Mouse (Mus musculus): Measurements from ENCODE around the gene Snx17. TPM values are rescaled to one million over a fixed set of nuclear protein-coding genes. Genes with fewer than 3 reads are reported as not detected.
"Not testable (repeated sequence)": the region's sequence is repeated elsewhere in the genome, so short reads cannot be mapped to it uniquely, and the experiment has no call there.

Snx17 gene
- total and polyA plus RNA-seq, 3 experiments, result 58.1 to 66.8 (median 63.2) TPM

DNA sequence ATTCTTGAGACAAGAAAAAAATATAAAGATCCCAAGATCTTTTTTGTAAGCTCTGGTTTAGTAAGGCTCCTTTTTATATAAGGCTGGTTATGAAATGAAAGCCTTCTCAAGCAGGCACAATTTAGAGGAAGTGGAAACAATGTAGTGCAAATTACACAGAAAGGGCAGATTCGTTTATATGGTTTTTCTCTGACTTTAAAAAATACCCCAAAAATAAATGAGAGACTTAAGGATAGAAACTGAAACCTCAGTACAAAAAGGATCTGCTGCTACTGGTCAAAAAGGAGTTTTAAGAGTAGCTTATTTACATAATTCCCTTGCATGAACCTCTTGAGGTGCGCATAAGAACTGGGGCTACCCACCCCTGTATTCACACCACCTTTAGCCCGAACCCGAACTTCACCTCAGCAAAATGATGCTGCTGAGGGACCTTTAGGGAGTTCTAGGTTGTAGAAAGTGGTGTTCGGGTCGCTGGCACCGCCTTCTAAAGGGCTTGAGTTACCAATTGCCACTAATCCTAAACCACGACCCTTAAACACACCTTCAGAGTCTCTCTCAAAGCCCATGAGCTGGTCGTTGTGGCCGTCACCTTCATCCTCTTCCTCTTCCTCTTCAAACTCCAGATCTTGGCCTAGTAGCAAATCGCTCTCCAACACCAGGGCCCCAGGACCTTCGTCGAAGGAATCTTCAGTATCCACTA, 8.2 kb downstream of the Snx17 start:
- intact Hi-C loops (cut with DNase I), result loop anchor here (10.0 kb wide), 1 partner anchor 254 kb away; the partner anchor contains the start of gene Zfp512
- TF ChIP-seq POLR2A (IDR thresholded peaks at IDR 0.05; ENCODE audit: insufficient read depth, low read depth, low read length) (no peak), EP300 (IDR thresholded peaks at IDR 0.05; ENCODE audit: insufficient read depth, low read depth, low read length) (no peak), CTCF (IDR thresholded peaks at IDR 0.05) (no peak)
- DNase-seq, result no peak
- Histone ChIP-seq H3K27me3 (ENCODE audit: control insufficient read depth, insufficient read depth, low read length) (no peaks in the 10 kb centered on the region), H3K9ac (ENCODE audit: low read depth, low read length) (peak overlapping the region; percentile 73), H3K27ac (peak overlapping the region; percentile 87), H3K79me2 (replicated peaks; ENCODE audit: control insufficient read depth, insufficient read depth, low read length) (no peaks in the 10 kb centered on the region; the same call in 1 of the 2 replicates), H3K4me1 (ENCODE audit: control insufficient read depth, insufficient read depth, low read length) (peaks cover 1% of the 10 kb centered on the region; the same call in 1 of the 2 replicates), H3K36me3 (ENCODE audit: control insufficient read depth, insufficient read depth, low read length) (no peaks in the 10 kb centered on the region), H3K4me3 (peak overlapping the region; percentile 79)
- WGBS, result 9% methylated on average over 13 of the region's 13 CpGs

DNA sequence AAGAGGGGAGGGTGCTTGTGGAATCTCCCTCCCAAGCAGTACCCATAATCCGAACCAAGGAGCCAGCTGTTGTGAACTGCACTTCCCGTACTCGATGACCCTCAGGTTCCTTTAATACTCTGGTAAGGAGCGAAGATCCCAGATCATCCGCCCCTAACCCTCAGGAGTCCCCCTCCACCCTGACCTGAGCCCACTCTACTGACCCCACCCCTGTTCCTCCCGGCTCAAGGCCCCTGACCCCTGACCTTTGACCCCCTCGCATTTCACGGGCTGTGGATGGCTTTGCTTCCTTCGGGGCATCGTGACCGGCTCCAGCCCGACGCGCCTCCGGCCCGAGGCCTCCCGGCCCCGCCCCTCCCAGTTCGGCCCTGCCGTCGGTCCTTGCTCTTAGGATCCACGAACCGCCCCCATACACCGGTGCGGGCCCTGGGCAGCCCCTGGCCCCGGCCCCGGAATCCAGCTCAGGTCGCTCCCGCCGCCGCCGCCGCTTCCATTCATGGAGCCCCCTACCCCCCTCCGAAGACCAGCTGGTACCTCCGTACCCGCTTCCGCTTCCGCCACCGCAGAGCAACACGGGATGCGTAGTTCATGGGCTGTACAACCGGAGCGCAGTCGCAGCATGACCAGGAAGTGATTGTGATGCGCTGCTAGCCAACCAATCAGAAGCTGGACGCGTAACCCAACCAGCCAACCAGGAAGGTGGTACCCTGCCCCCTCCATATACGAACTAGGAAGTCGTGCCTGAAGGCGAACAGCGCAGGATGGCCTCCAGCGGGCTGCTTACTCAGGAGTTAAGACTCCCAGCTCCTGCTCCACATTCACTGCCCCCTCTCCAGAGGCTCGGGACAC, 8.9 kb downstream of the Snx17 start, which contains the start of gene Zfp513:
Zfp513 (minus strand) TSS at position 562 of the 849 bp plus-strand sequence.
- Histone ChIP-seq H3K27me3 (ENCODE audit: control insufficient read depth, insufficient read depth, low read length) (no peaks in the 10 kb centered on the region), H3K9ac (ENCODE audit: low read depth, low read length) (peak within 1 kb of the TSS; percentile 73), H3K27ac (peak within 1 kb of the TSS; percentile 88), H3K4me1 (ENCODE audit: control insufficient read depth, insufficient read depth, low read length) (peaks cover 1% of the 10 kb centered on the region; the same call in 1 of the 2 replicates), H3K36me3 (ENCODE audit: control insufficient read depth, insufficient read depth, low read length) (no peaks in the 10 kb centered on the region), H3K4me3 (peak within 1 kb of the TSS; percentile 79), H3K79me2 (replicated peaks; ENCODE audit: control insufficient read depth, insufficient read depth, low read length) (no peaks in the 10 kb centered on the region; the same call in 1 of the 2 replicates)
- DNase-seq, result peak; percentile 94 to 97
- intact Hi-C loops (cut with DNase I), result loop anchor here (2.0 to 10.0 kb wide), 3 partner anchors 19 to 253 kb away; partner anchors contain the start of genes Gtf3c2, Ppm1g and Zfp512
- WGBS, result under 1% methylated on average over 53 of the region's 53 CpGs
- TF ChIP-seq EP300 (IDR thresholded peaks at IDR 0.05; ENCODE audit: insufficient read depth, low read depth, low read length) (peak; percentile 95), POLR2A (IDR thresholded peaks at IDR 0.05; ENCODE audit: insufficient read depth, low read depth, low read length) (peak; percentile 95), CTCF (IDR thresholded peaks at IDR 0.05) (0 out of 2 replicates have a peak, but pooled peaks have one; percentile 7)

DNA sequence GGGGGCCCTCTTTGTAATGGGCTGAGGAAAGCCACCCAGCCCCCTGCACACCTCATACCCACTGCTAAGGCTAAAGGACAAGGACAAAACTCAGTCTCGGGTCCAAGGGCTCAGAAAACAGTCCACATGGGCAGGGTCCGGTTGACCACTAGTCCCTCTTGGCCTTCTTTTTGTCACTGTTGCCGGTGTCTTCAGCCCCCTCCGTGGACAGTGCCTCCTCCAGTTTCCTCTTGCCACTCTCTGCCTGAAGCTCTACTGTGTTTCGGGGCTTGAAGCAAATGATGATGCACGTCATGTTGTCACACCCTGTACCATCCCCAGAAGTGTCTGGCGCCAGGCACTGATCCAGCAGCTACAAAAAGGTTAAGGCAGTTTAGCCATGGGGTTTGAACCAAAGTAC, 9.9 kb downstream of the Snx17 start:
- H3K27me3 ChIP-seq (ENCODE audit: control insufficient read depth, insufficient read depth, low read length), result no peaks in the 10 kb centered on the region
- no peak overlapping the region for H3K9ac ChIP-seq (ENCODE audit: low read depth, low read length)
- no peak for DNase-seq
- H3K4me1 ChIP-seq (ENCODE audit: control insufficient read depth, insufficient read depth, low read length), result peaks cover 1% of the 10 kb centered on the region; the same call in 1 of the 2 replicates
- H3K79me2 ChIP-seq (replicated peaks; ENCODE audit: control insufficient read depth, insufficient read depth, low read length), result no peaks in the 10 kb centered on the region; the same call in 1 of the 2 replicates
- TF ChIP-seq EP300 (IDR thresholded peaks at IDR 0.05; ENCODE audit: insufficient read depth, low read depth, low read length) (no peak), POLR2A (IDR thresholded peaks at IDR 0.05; ENCODE audit: insufficient read depth, low read depth, low read length) (no peak), CTCF (IDR thresholded peaks at IDR 0.05) (no peak)
- H3K27ac ChIP-seq, result peak overlapping the region; percentile 88; the same call in 1 of the 2 replicates
- H3K36me3 ChIP-seq (ENCODE audit: control insufficient read depth, insufficient read depth, low read length), result no peaks in the 10 kb centered on the region
- intact Hi-C loops (cut with DNase I), result loop anchor here (2.0 to 10.0 kb wide), 3 partner anchors 18 to 252 kb away; partner anchors contain the start of genes Gtf3c2, Ppm1g and Zfp512
- no peak overlapping the region; the same call in 1 of the 2 replicates for H3K4me3 ChIP-seq
- WGBS, result 92% methylated on average over 7 of the region's 7 CpGs

DNA sequence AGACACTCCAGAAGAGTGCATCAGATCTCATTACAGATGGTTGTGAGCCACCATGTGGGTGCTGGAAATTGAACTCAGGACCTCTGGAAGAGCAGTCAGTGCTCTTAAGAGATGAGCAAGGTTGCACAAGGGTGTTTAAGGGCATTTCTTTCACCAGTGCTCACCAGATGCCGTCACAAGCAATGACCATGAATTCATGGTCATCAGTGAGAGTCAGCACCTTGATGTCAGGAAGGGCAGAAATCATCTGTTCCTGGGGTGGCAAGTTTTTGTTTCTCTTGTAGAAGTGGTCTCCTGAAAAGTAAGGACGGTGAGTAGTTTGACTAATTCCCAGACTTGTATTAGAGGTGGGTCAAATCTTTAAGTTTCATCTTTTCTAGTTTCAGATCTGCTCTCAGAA, 10.8 kb downstream of the Snx17 start:
- no peak for DNase-seq
- Histone ChIP-seq H3K4me3 (no peak overlapping the region), H3K36me3 (ENCODE audit: control insufficient read depth, insufficient read depth, low read length) (no peaks in the 10 kb centered on the region), H3K27ac (no peak overlapping the region), H3K79me2 (replicated peaks; ENCODE audit: control insufficient read depth, insufficient read depth, low read length) (no peaks in the 10 kb centered on the region; the same call in 1 of the 2 replicates), H3K27me3 (ENCODE audit: control insufficient read depth, insufficient read depth, low read length) (no peaks in the 10 kb centered on the region), H3K4me1 (ENCODE audit: control insufficient read depth, insufficient read depth, low read length) (peaks cover 1% of the 10 kb centered on the region; the same call in 1 of the 2 replicates), H3K9ac (ENCODE audit: low read depth, low read length) (no peak overlapping the region)
- no peak for TF ChIP-seq POLR2A (IDR thresholded peaks at IDR 0.05; ENCODE audit: insufficient read depth, low read depth, low read length)
- TF ChIP-seq EP300 (IDR thresholded peaks at IDR 0.05; ENCODE audit: insufficient read depth, low read depth, low read length), result no peak
- TF ChIP-seq CTCF (IDR thresholded peaks at IDR 0.05), result no peak
- intact Hi-C loops (cut with DNase I), result loop anchor here (2.0 to 10.0 kb wide), 3 partner anchors 17 to 251 kb away; partner anchors contain the start of genes Gtf3c2, Ppm1g and Zfp512
- WGBS, result 93% methylated on average over 2 of the region's 2 CpGs

DNA sequence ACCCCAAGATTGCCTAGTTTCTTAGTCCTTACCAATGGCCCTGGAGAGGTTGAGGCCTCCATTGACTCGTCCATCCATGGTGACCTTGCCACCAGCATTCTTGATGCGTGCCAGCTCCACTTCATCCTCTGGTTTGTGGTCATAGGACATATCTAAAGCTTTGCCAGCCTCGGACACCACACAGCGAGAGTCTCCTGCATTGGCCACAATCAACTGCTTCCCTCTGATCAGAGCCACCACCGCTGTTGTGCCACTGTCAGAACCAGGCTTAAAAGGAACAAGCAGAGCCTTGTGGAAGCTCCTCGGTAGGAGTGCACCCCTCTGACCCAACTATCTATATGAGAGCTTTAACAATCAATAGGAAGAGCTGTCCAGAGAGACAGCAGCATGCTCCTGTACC, 11.4 kb downstream of the Snx17 start:
- H3K27me3 ChIP-seq (ENCODE audit: control insufficient read depth, insufficient read depth, low read length), result no peaks in the 10 kb centered on the region
- TF ChIP-seq EP300 (IDR thresholded peaks at IDR 0.05; ENCODE audit: insufficient read depth, low read depth, low read length) (no peak), POLR2A (IDR thresholded peaks at IDR 0.05; ENCODE audit: insufficient read depth, low read depth, low read length) (no peak), CTCF (IDR thresholded peaks at IDR 0.05) (no peak)
- no peaks in the 10 kb centered on the region; the same call in 1 of the 2 replicates for H3K79me2 ChIP-seq (replicated peaks; ENCODE audit: control insufficient read depth, insufficient read depth, low read length)
- DNase-seq, result no peak
- peaks cover 1% of the 10 kb centered on the region; the same call in 1 of the 2 replicates for H3K4me1 ChIP-seq (ENCODE audit: control insufficient read depth, insufficient read depth, low read length)
- intact Hi-C loops (cut with DNase I), result loop anchor here (10.0 kb wide), 1 partner anchor 250 kb away; the partner anchor contains the start of gene Zfp512
- H3K9ac ChIP-seq (ENCODE audit: low read depth, low read length), result no peak overlapping the region
- no peak overlapping the region for H3K27ac ChIP-seq
- 90% methylated on average over 6 of the region's 6 CpGs for WGBS
- H3K36me3 ChIP-seq (ENCODE audit: control insufficient read depth, insufficient read depth, low read length), result no peaks in the 10 kb centered on the region
- H3K4me3 ChIP-seq, result no peak overlapping the region

DNA sequence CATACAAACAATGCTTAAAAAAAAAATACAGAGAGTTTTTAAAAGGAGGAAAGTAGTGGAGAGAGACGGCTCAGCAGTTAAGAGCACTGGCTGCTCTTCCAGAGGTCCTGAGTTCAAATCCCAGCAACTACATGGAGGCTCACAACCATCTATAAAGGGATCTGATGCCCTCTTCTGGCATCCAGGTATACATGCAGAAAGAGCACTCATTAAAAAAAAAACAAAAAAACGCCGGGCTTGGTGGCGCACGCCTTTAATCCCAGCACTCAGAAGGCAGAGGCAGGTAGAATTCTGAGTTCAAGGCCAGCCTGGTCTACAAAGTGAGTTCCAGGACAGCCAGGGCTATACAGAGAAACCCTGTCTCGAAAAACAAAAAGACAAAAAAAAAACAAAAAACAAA, 23.5 kb downstream of the Snx17 start:
- H3K27me3 ChIP-seq (ENCODE audit: control insufficient read depth, insufficient read depth, low read length); intact Hi-C loops (cut with DNase I); H3K4me1 ChIP-seq (ENCODE audit: control insufficient read depth, insufficient read depth, low read length); DNase-seq; H3K9ac ChIP-seq (ENCODE audit: low read depth, low read length); H3K79me2 ChIP-seq (replicated peaks; ENCODE audit: control insufficient read depth, insufficient read depth, low read length); H3K27ac ChIP-seq; H3K4me3 ChIP-seq; H3K36me3 ChIP-seq (ENCODE audit: control insufficient read depth, insufficient read depth, low read length): not testable (repeated sequence)
- WGBS, result 83% methylated on average over 6 of the region's 6 CpGs

Measured in heart, adult 2 months (tissue).